Mouse (Mus musculus) C2C12 (cell line): ENCODE data around the gene C130060K24Rik.

ENCODE experiments used
- CEBPB ChIP-seq: IDR thresholded peaks from one replicate; pipeline ENCODE4 v1.6.1; 2011; ENCODE audit warnings: low read depth, mild to moderate bottlenecking, control low read depth, moderate library complexity
- CTCF ChIP-seq: IDR thresholded peaks from one replicate; pipeline ENCODE4 v1.5.1; 2011; ENCODE audit not compliant: control insufficient read depth, insufficient read depth, insufficient read length
- FOSL1 ChIP-seq: IDR thresholded peaks from one replicate; pipeline ENCODE4 v1.8.0; 2011; ENCODE audit warnings: mild to moderate bottlenecking, low read length; ENCODE audit not compliant: poor library complexity, insufficient read depth, severe bottlenecking
- MAX ChIP-seq: IDR thresholded peaks from one replicate; pipeline ENCODE4 v1.6.1; 2011; ENCODE audit warnings: mild to moderate bottlenecking, control low read depth
- MYOD1 ChIP-seq: IDR thresholded peaks from one replicate; pipeline ENCODE4 v1.6.1; 2011; ENCODE audit warnings: low read depth; ENCODE audit not compliant: control insufficient read depth, insufficient read length
- MYOG ChIP-seq: IDR thresholded peaks from one replicate; pipeline ENCODE4 v1.6.1; 2011; ENCODE audit not compliant: control insufficient read depth, insufficient read length; ENCODE audit errors: extremely low read depth
- USF1 ChIP-seq: IDR thresholded peaks from one replicate; pipeline ENCODE4 v1.6.1; 2011; ENCODE audit warnings: low read depth, mild to moderate bottlenecking, control low read depth, moderate library complexity

- TF ChIP-seq CTCF (no peak), FOSL1 (no peak), CEBPB (no peak), MAX (no peak), USF1 (no peak), MYOD1 (no peak), MYOG (no peak)
These were observed at the start of gene C130060K24Rik for GRCm38 (mm10) chr6:65380918-65381772.
